Mouse (Mus musculus) lung, adult 2 months (tissue): ENCODE measurements around the gene Shisal2a. TPM values are rescaled to one million over a fixed set of nuclear protein-coding genes. Genes with fewer than 3 reads are reported as not detected.

Source experiments
- DNase-seq: peaks from one replicate; pipeline ENCODE4 v3.0.0; 2022
- H3K4me1 ChIP-seq: fragments of 200-500 bp; 2 replicates; pipeline ENCODE4 v1.6.1; 2011; ENCODE audit warnings: low read length; ENCODE audit not compliant: control insufficient read depth, insufficient read depth
- H3K4me3 ChIP-seq: fragments of 200-500 bp; replicated peaks from 2 replicates; pipeline ENCODE3; 2011; ENCODE audit warnings: low read depth, mild to moderate bottlenecking, control low read depth, low read length; ENCODE audit errors: extremely low read depth
- CTCF ChIP-seq: fragments of 200-500 bp; IDR thresholded peaks from 2 replicates; pipeline ENCODE4 v1.5.1; 2011; ENCODE audit warnings: mild to moderate bottlenecking, low read length, control low read depth; ENCODE audit not compliant: insufficient read depth
- POLR2A ChIP-seq: fragments of 200-500 bp; IDR thresholded peaks from 2 replicates; pipeline ENCODE4 v1.6.1; 2011; ENCODE audit warnings: low read depth, mild to moderate bottlenecking, control low read depth, low read length, borderline replicate concordance; ENCODE audit errors: extremely low read depth
- WGBS: fragments of 180-500 bp; shearing (Covaris S2); methylation state at CpG from one replicate; pipeline ENCODE4 v1.1.7; 2018; 5-methylcytosine and 5-hydroxymethylcytosine counted together
- polyA plus RNA-seq: library from polyadenylated mRNA; depleted of rRNA; stranded (reverse); fragments of >200 nt; gene quantifications from 2 replicates; pipeline ENCODE4 v1.2.3, GENCODE M21; 2012; rRNA removed

Shisal2a gene
- polyA plus RNA-seq, 1 experiment: 2.8 TPM

DNA sequence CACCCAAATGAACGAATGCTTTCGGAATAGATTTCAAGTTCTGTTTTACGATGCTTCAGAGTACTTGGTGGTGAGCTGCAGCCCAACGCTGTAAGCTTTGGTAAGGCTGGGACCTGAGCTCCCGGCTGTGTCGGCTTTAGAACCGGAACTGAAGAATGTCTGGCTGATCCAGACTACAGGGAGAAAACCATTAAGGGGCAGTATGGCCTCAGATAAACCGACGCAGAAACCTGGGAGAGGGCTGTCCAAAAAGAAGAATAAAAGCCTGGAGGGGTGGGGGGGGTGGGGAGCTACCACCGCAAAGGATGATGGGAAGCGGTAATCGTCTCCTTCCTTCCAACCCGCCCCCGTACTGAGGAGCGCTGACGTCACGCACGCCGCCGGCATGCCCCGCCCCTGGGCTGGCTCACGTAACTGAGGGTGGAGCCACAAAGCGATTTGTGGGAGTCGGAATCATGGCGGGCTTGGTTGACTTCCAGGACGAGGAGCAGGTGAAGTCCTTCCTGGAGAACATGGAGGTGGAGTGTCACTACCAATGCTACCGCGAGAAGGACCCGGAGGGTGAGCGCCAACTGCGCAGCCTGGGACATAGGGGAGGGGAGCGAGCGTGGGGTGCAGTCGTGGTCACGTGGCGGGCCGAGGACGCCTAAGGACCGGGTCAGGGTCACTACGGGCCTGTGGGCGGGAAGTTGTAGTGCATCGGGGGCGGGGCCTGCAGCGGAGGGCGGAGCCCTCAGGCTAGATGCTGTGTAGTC, 55.2 kb downstream of the Shisal2a start, which contains the start of gene Coa7:
Coa7 (plus strand) TSS at position 411 of the 755 bp plus-strand sequence.
- peak within 1 kb of the TSS; percentile 83 for H3K4me3 ChIP-seq
- under 1% methylated on average over 45 of the region's 45 CpGs for WGBS
- TF ChIP-seq CTCF: no peak
- peak; percentile 69; the same call in 1 of the 2 replicates for TF ChIP-seq POLR2A
- peaks cover 4% of the 10 kb centered on the region for H3K4me1 ChIP-seq
- DNase-seq: peak; percentile 98

- TF ChIP-seq POLR2A (no peak), CTCF (0 out of 2 replicates have a peak, but pooled peaks have one; percentile 10)
- Histone ChIP-seq H3K4me3 (peak overlapping the region; percentile 59), H3K4me1 (peaks cover 4% of the 10 kb centered on the region)
- 22% methylated on average over 6 of the region's 6 CpGs for WGBS
- DNase-seq: peak; percentile 33
Measured at GRCm38 (mm10) chr4:108327071-108327579, 56.0 kb downstream of the Shisal2a start.

- H3K4me1 ChIP-seq: peaks cover 4% of the 10 kb centered on the region
- no peak for TF ChIP-seq CTCF
- no peak for TF ChIP-seq POLR2A
- WGBS: 57% methylated on average over 5 of the region's 5 CpGs
- no peak overlapping the region for H3K4me3 ChIP-seq
- DNase-seq: no peak
Measured at GRCm38 (mm10) chr4:108323588-108323987, 59.6 kb downstream of the Shisal2a start.

GRCm38 (mm10) chr4:108320627-108321380, 62.3 kb downstream of the Shisal2a start:
- Histone ChIP-seq H3K4me3 (no peak overlapping the region), H3K4me1 (no peaks in the 10 kb centered on the region)
- no peak for TF ChIP-seq CTCF
- TF ChIP-seq POLR2A: no peak
- DNase-seq: no peak
- 66% methylated on average over 7 of the region's 7 CpGs for WGBS

- DNase-seq: no peak
- no peak for TF ChIP-seq POLR2A
- no peak for TF ChIP-seq CTCF
- 70% methylated on average over 6 of the region's 6 CpGs for WGBS
- no peaks in the 10 kb centered on the region for H3K4me1 ChIP-seq
- no peak overlapping the region for H3K4me3 ChIP-seq
Measured at GRCm38 (mm10) chr4:108319747-108320146, 63.4 kb downstream of the Shisal2a start.

DNA sequence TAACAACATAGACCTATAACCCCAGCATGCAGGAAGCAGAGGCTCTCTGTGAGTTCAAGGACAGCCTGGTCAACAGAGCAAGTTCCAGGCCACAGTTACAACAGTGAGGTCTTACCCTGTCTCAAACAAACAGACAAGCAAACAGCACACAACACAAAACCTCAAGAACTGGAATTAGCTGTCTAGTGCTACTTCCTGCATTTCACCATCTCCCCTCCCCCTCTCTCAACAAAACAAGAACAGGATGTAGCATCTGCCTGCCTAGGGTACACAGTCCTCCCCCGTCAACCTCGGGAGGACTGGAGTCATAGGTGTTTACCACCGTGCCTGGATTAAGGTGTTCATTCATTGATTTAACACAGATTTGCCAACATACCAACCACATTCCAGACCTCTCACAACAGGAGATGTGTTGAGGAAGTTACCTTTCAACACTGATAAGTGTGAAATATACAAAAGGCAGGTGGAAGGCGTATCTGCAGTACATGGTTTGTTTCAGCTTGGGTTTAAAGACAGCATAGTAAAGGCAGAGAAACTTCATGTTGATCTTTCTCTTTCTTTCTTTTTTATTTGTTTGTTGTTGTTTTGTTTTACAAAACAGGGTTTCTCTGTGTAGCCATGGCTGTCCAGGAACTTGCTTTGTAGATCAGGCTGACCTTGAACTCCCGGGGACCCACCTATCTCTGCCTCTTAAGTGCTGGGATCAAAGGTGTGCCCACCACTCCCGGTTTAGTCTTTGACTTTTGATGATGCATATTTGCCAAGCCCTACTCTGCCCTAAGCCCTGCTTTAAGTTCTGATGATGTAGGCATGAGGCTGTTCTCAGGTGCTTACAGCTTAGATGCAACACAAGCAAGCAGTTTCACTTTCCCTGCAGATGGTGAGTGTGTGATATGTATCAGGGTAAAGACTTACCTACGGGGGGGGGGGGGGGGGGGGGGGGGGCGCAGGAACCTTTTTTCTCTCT, 64.2 kb downstream of the Shisal2a start:
- TF ChIP-seq CTCF: no peak
- H3K4me3 ChIP-seq: no peak overlapping the region
- DNase-seq: no peak
- WGBS: 34% methylated on average over 7 of the region's 8 CpGs
- H3K4me1 ChIP-seq: no peaks in the 10 kb centered on the region

Other genes with a start within 250 kb of the Shisal2a start
- gene Scp2, start 238.4 kb downstream of the Shisal2a start, polyA plus RNA-seq: 122 and 185 TPM in 2 replicates
- 53.7 and 67.0 TPM in 2 replicates for gene Echdc2, start 217.9 kb downstream of the Shisal2a start, polyA plus RNA-seq
- gene Zyg11a, start 165.3 kb downstream of the Shisal2a start, polyA plus RNA-seq: 0.05 and 0.19 TPM in 2 replicates
- gene Zyg11b, start 82.3 kb downstream of the Shisal2a start, polyA plus RNA-seq: 6.2 and 8.7 TPM in 2 replicates
- 3.2 and 5.2 TPM in 2 replicates for gene Coa7, start 55.2 kb downstream of the Shisal2a start, polyA plus RNA-seq
- 26.3 and 26.5 TPM in 2 replicates for gene Gpx7, start 23.6 kb upstream of the Shisal2a start, polyA plus RNA-seq
- gene Tut4, start 76.1 kb upstream of the Shisal2a start, polyA plus RNA-seq: 31.3 and 35.0 TPM in 2 replicates
- gene Prpf38a, start 196.0 kb upstream of the Shisal2a start, polyA plus RNA-seq: 2.9 and 6.0 TPM in 2 replicates
- gene Orc1, start 196.1 kb upstream of the Shisal2a start, polyA plus RNA-seq: 0.09 and 0.21 TPM in 2 replicates
- 27.5 and 31.8 TPM in 2 replicates for gene Cc2d1b, start 236.6 kb upstream of the Shisal2a start, polyA plus RNA-seq